Mouse (Mus musculus) heart, embryonic 11.5 days (tissue): Measurements from ENCODE around the gene Atg5. TPM values are rescaled to one million over a fixed set of nuclear protein-coding genes. Genes with fewer than 3 reads are reported as not detected.
"Not testable (repeated sequence)": the region's sequence is repeated elsewhere in the genome, so short reads cannot be mapped to it uniquely, and the experiment has no call there.

Experiments
- ATAC-seq: fragments of 200-750 bp; cut with Nextera tagmentation; replicated peaks from 2 replicates; pipeline ENCODE4 v1.8.0; 2017; ENCODE audit warnings: moderate library complexity; ENCODE audit not compliant: insufficient number of reproducible peaks, low FRiP score, low TSS enrichment
- H3K27ac ChIP-seq: fragments of 300-500 bp; sonication (generic); 2 replicates; pipeline ENCODE4 v1.5.1; 2014; ENCODE audit warnings: mild to moderate bottlenecking, low read depth, low read length
- H3K27me3 ChIP-seq: fragments of 300-500 bp; sonication (generic); 2 replicates; pipeline ENCODE4 v1.6.1; 2014; ENCODE audit warnings: mild to moderate bottlenecking, low read length, mixed read lengths; ENCODE audit not compliant: control insufficient read depth, insufficient read depth
- H3K36me3 ChIP-seq: fragments of 300-500 bp; sonication (generic); 2 replicates; pipeline ENCODE4 v1.6.1; 2014; ENCODE audit warnings: mild to moderate bottlenecking, low read length, moderate library complexity, mixed read lengths; ENCODE audit not compliant: control insufficient read depth, insufficient read depth
- H3K4me1 ChIP-seq: fragments of 300-500 bp; sonication (generic); 2 replicates; pipeline ENCODE4 v1.6.1; 2014; ENCODE audit warnings: low read length; ENCODE audit not compliant: control insufficient read depth, insufficient read depth
- H3K4me2 ChIP-seq: fragments of 300-500 bp; sonication (generic); 2 replicates; pipeline ENCODE4 v1.6.1; 2014; ENCODE audit warnings: mild to moderate bottlenecking, moderate library complexity
- H3K4me3 ChIP-seq: fragments of 300-500 bp; sonication (generic); 2 replicates; pipeline ENCODE4 v1.5.1; 2014; ENCODE audit warnings: low read depth, low read length
- H3K9ac ChIP-seq: fragments of 300-500 bp; sonication (generic); 2 replicates; pipeline ENCODE4 v1.6.1; 2014; ENCODE audit warnings: mild to moderate bottlenecking, low read depth, low read length, moderate library complexity
- H3K9me3 ChIP-seq: fragments of 300-500 bp; sonication (generic); replicated peaks from 2 replicates; pipeline ENCODE4 v1.6.1; 2016; ENCODE audit warnings: low read length; ENCODE audit not compliant: control insufficient read depth
- WGBS: fragments of 180-500 bp; shearing (Covaris S2); extraction: QIAGEN DNeasy Blood & Tissue Kit; methylation state at CpG from one replicate; pipeline ENCODE4 v1.1.7; 2014; ENCODE audit not compliant: insufficient replicate concordance; 5-methylcytosine and 5-hydroxymethylcytosine counted together
- polyA plus RNA-seq: library from polyadenylated mRNA; unstranded; fragments of >200 nt; fragmentation: Nextera tagmentation; extraction: Ambion mirVana; gene quantifications from 2 replicates; pipeline ENCODE4 v1.2.1, GENCODE M21; 2014

The Atg5 gene
- polyA plus RNA-seq: 30.6 and 33.1 TPM in 2 replicates

- no peaks in the 10 kb centered on the region for H3K27me3 ChIP-seq
- ATAC-seq: peak; percentile 99
- no peaks in the 10 kb centered on the region for H3K36me3 ChIP-seq
- peak within 1 kb of the TSS; percentile 94 for H3K9ac ChIP-seq
- peaks cover 15% of the 10 kb centered on the region for H3K4me1 ChIP-seq
- H3K4me3 ChIP-seq: peak within 1 kb of the TSS; percentile 95
- under 1% methylated on average over 62 of the region's 63 CpGs for WGBS
- H3K9me3 ChIP-seq: no peaks in the 10 kb centered on the region
- peak within 1 kb of the TSS; percentile 86 for H3K4me2 ChIP-seq
- H3K27ac ChIP-seq: peak within 1 kb of the TSS; percentile 94
Observed at GRCm38 (mm10) chr10:44268145-44268860, at the start of gene Atg5. Gene Atg5, plus strand, starts transcription at chr10:44268358.

- H3K4me3 ChIP-seq, ATAC-seq, H3K9ac ChIP-seq, H3K4me1 ChIP-seq, H3K4me2 ChIP-seq, H3K27ac ChIP-seq, H3K27me3 ChIP-seq, H3K9me3 ChIP-seq, H3K36me3 ChIP-seq: not testable (repeated sequence)
- 6% methylated on average over 2 of the region's 2 CpGs for WGBS
Observed at GRCm38 (mm10) chr10:44219073-44219472, 49.1 kb upstream of the Atg5 start.

GRCm38 (mm10) chr10:44224345-44224744 is 43.8 kb upstream of the Atg5 start:
- no peak overlapping the region for H3K4me2 ChIP-seq
- no peaks in the 10 kb centered on the region for H3K36me3 ChIP-seq
- no peaks in the 10 kb centered on the region for H3K9me3 ChIP-seq
- no peaks in the 10 kb centered on the region for H3K4me1 ChIP-seq
- H3K4me3 ChIP-seq: no peak overlapping the region
- no peak overlapping the region for H3K9ac ChIP-seq
- 85% methylated on average over 9 of the region's 9 CpGs for WGBS
- no peaks in the 10 kb centered on the region for H3K27me3 ChIP-seq
- H3K27ac ChIP-seq: no peak overlapping the region
- ATAC-seq: no peak

- ATAC-seq: not testable (repeated sequence)
- 0% methylated on average over 1 of the region's 1 CpGs for WGBS
Observed at GRCm38 (mm10) chr10:44233351-44233750, 34.8 kb upstream of the Atg5 start.

GRCm38 (mm10) chr10:44235298-44235697 is 32.9 kb upstream of the Atg5 start:
- WGBS: 33% methylated on average over 7 of the region's 7 CpGs
- H3K36me3 ChIP-seq, H3K27me3 ChIP-seq, H3K9me3 ChIP-seq, H3K4me3 ChIP-seq, H3K4me1 ChIP-seq, H3K27ac ChIP-seq, H3K4me2 ChIP-seq, H3K9ac ChIP-seq, ATAC-seq: not testable (repeated sequence)

More at GRCm38 (mm10) chr10:44233351-44233750, 34.8 kb upstream of the Atg5 start:
- not testable (repeated sequence) for H3K27me3 ChIP-seq, H3K36me3 ChIP-seq, H3K4me1 ChIP-seq, H3K9me3 ChIP-seq, H3K9ac ChIP-seq, H3K4me2 ChIP-seq, H3K27ac ChIP-seq, H3K4me3 ChIP-seq

- ATAC-seq: no peak
- no peaks in the 10 kb centered on the region for H3K9me3 ChIP-seq
- no peak overlapping the region for H3K4me3 ChIP-seq
- H3K4me2 ChIP-seq: no peak overlapping the region
- WGBS: 33% methylated on average over 7 of the region's 7 CpGs
- H3K27me3 ChIP-seq: no peaks in the 10 kb centered on the region
- H3K27ac ChIP-seq: no peak overlapping the region
- no peaks in the 10 kb centered on the region for H3K36me3 ChIP-seq
- no peaks in the 10 kb centered on the region for H3K4me1 ChIP-seq
- no peak overlapping the region for H3K9ac ChIP-seq
Observed at GRCm38 (mm10) chr10:44256624-44257023, 11.5 kb upstream of the Atg5 start.

- H3K9me3 ChIP-seq: no peaks in the 10 kb centered on the region
- WGBS: 79% methylated on average over 3 of the region's 3 CpGs
- H3K27me3 ChIP-seq: no peaks in the 10 kb centered on the region
- ATAC-seq: no peak
- no peak overlapping the region for H3K9ac ChIP-seq
- no peak overlapping the region for H3K4me2 ChIP-seq
- H3K36me3 ChIP-seq: no peaks in the 10 kb centered on the region
- H3K4me1 ChIP-seq: peaks cover 15% of the 10 kb centered on the region
- H3K27ac ChIP-seq: no peak overlapping the region
- H3K4me3 ChIP-seq: no peak overlapping the region
Observed at GRCm38 (mm10) chr10:44265835-44266234, 2.3 kb upstream of the Atg5 start.

GRCm38 (mm10) chr10:44266561-44266960 is 1.6 kb upstream of the Atg5 start:
- no peak overlapping the region for H3K27ac ChIP-seq
- ATAC-seq: no peak
- H3K4me2 ChIP-seq: peak overlapping the region; percentile 86; the same call in 1 of the 2 replicates
- H3K9me3 ChIP-seq: no peaks in the 10 kb centered on the region
- H3K4me3 ChIP-seq: no peak overlapping the region
- H3K36me3 ChIP-seq: no peaks in the 10 kb centered on the region
- H3K9ac ChIP-seq: no peak overlapping the region
- peaks cover 15% of the 10 kb centered on the region for H3K4me1 ChIP-seq
- H3K27me3 ChIP-seq: no peaks in the 10 kb centered on the region
